Mouse (Mus musculus) limb, embryonic 10.5 days (tissue): ENCODE measurements around the gene Btbd16. TPM values are rescaled to one million over a fixed set of nuclear protein-coding genes. Genes with fewer than 3 reads are reported as not detected.

Experiments
- DNase-seq: peaks from one replicate; pipeline ENCODE4 v3.0.0-alpha.2; 2017; ENCODE audit warnings: low spot score
- H3K27ac ChIP-seq: fragments of 300-500 bp; sonication (generic); 2 replicates; pipeline ENCODE4 v1.5.1; 2016; ENCODE audit warnings: mild to moderate bottlenecking
- H3K27me3 ChIP-seq: fragments of 300-500 bp; sonication (generic); 2 replicates; pipeline ENCODE4 v1.6.1; 2016; ENCODE audit warnings: low read depth, mild to moderate bottlenecking; ENCODE audit not compliant: poor library complexity, severe bottlenecking
- H3K36me3 ChIP-seq: fragments of 300-500 bp; sonication (generic); 2 replicates; pipeline ENCODE4 v1.6.1; 2016; ENCODE audit warnings: mild to moderate bottlenecking, moderate library complexity
- H3K4me1 ChIP-seq: fragments of 300-500 bp; sonication (generic); 2 replicates; pipeline ENCODE4 v1.6.1; 2016
- H3K4me3 ChIP-seq: fragments of 300-500 bp; sonication (generic); 2 replicates; pipeline ENCODE4 v1.5.1; 2016; ENCODE audit warnings: mild to moderate bottlenecking, moderate library complexity
- H3K9me3 ChIP-seq: fragments of 300-500 bp; sonication (generic); replicated peaks from 2 replicates; pipeline ENCODE4 v1.6.1; 2016; ENCODE audit warnings: mild to moderate bottlenecking
- WGBS: fragments of 180-500 bp; shearing (Covaris S2); methylation state at CpG from one replicate; pipeline ENCODE4 v1.1.7; 2016; 5-methylcytosine and 5-hydroxymethylcytosine counted together
- polyA plus RNA-seq: library from polyadenylated mRNA; unstranded; fragments of >200 nt; fragmentation: Nextera tagmentation; extraction: Ambion mirVana; gene quantifications from 2 replicates; pipeline ENCODE4 v1.2.1, GENCODE M21; 2016

Btbd16 gene
- polyA plus RNA-seq, 1 experiment from 2014 or later: not detected

GRCm38 (mm10) chr7:130862501-130862900 lies 88.6 kb downstream of the Btbd16 start:
- Histone ChIP-seq H3K9me3 (no peaks in the 10 kb centered on the region), H3K4me3 (no peak overlapping the region), H3K27me3 (peaks cover 4% of the 10 kb centered on the region; the same call in 1 of the 2 replicates), H3K4me1 (peaks cover 26% of the 10 kb centered on the region; the same call in 1 of the 2 replicates), H3K36me3 (no peaks in the 10 kb centered on the region), H3K27ac (no peak overlapping the region)
- no peak for DNase-seq
- 39% methylated on average over 1 of the region's 1 CpGs for WGBS

- Histone ChIP-seq H3K4me3 (no peak overlapping the region), H3K9me3 (no peaks in the 10 kb centered on the region), H3K4me1 (peaks cover 26% of the 10 kb centered on the region; the same call in 1 of the 2 replicates), H3K36me3 (no peaks in the 10 kb centered on the region), H3K27ac (no peak overlapping the region), H3K27me3 (peaks cover 4% of the 10 kb centered on the region; the same call in 1 of the 2 replicates)
- DNase-seq: no peak
- 83% methylated on average over 7 of the region's 7 CpGs for WGBS
Measured at GRCm38 (mm10) chr7:130864711-130865110, 90.8 kb downstream of the Btbd16 start.

GRCm38 (mm10) chr7:130865613-130866591 lies 92.0 kb downstream of the Btbd16 start, which contains the start of gene Plekha1:
Gene Plekha1, plus strand, starts transcription at chr7:130865756.
- Histone ChIP-seq H3K4me3 (peak within 1 kb of the TSS; percentile 88), H3K27ac (peak within 1 kb of the TSS; percentile 92), H3K36me3 (no peaks in the 10 kb centered on the region), H3K4me1 (peaks cover 21% of the 10 kb centered on the region; the same call in 1 of the 2 replicates), H3K27me3 (peaks cover 4% of the 10 kb centered on the region; the same call in 1 of the 2 replicates), H3K9me3 (no peaks in the 10 kb centered on the region)
- WGBS: under 1% methylated on average over 111 of the region's 114 CpGs
- DNase-seq: peak; percentile 95

- H3K36me3 ChIP-seq: no peaks in the 10 kb centered on the region
- peaks cover 4% of the 10 kb centered on the region; the same call in 1 of the 2 replicates for H3K27me3 ChIP-seq
- H3K4me3 ChIP-seq: peak overlapping the region; percentile 88
- H3K9me3 ChIP-seq: no peaks in the 10 kb centered on the region
- DNase-seq: no peak
- 3% methylated on average over 13 of the region's 13 CpGs for WGBS
- H3K4me1 ChIP-seq: peaks cover 14% of the 10 kb centered on the region; the same call in 1 of the 2 replicates
- H3K27ac ChIP-seq: peak overlapping the region; percentile 92
Measured at GRCm38 (mm10) chr7:130866640-130867039, 92.8 kb downstream of the Btbd16 start.

- H3K27ac ChIP-seq: no peak overlapping the region
- DNase-seq: no peak
- H3K9me3 ChIP-seq: no peaks in the 10 kb centered on the region
- peaks cover 13% of the 10 kb centered on the region; the same call in 1 of the 2 replicates for H3K4me1 ChIP-seq
- H3K4me3 ChIP-seq: no peak overlapping the region
- peaks cover 4% of the 10 kb centered on the region; the same call in 1 of the 2 replicates for H3K27me3 ChIP-seq
- H3K36me3 ChIP-seq: no peaks in the 10 kb centered on the region
- WGBS: 76% methylated on average over 3 of the region's 3 CpGs
Measured at GRCm38 (mm10) chr7:130867256-130867655, 93.4 kb downstream of the Btbd16 start.

Other genes starting within 250 kb of the Btbd16 start
- gene Nsmce4a, start 201.0 kb upstream of the Btbd16 start, polyA plus RNA-seq: 199 TPM in 2 replicates
- gene Tacc2, start 196.6 kb upstream of the Btbd16 start, polyA plus RNA-seq: 37.5 and 39.2 TPM in 2 replicates
- 27.5 and 31.3 TPM in 2 replicates for gene Plekha1, start 91.7 kb downstream of the Btbd16 start, polyA plus RNA-seq
- 3.0 and 5.1 TPM in 2 replicates for gene Htra1, start 162.0 kb downstream of the Btbd16 start, polyA plus RNA-seq